Mouse (Mus musculus): Measurements from ENCODE around the gene Kcnip1.

Kcnip1 gene

GRCm38 (mm10) chr11:33627136-33627742 lies 365.7 kb downstream of the Kcnip1 start:
- in situ Hi-C loops (cut with MboI; ENCODE audit: unreplicated experiment in 2 of 2): no loop called here

- in situ Hi-C loops (cut with MboI; ENCODE audit: unreplicated experiment in 2 of 2): loop anchor here in 1 of 2 experiments (5.0 to 25.0 kb wide), 2 partner anchors 437 to 1177 kb away; no protein-coding TSS in a partner anchor
Observed at GRCm38 (mm10) chr11:33614218-33614617, 378.7 kb downstream of the Kcnip1 start.

GRCm38 (mm10) chr11:33607784-33608183 lies 385.2 kb downstream of the Kcnip1 start:
- in situ Hi-C loops (cut with MboI; ENCODE audit: unreplicated experiment in 2 of 2): loop anchor here in 1 of 2 experiments (25.0 kb wide), 1 partner anchor 1170 kb away; no protein-coding TSS in a partner anchor

GRCm38 (mm10) chr11:33603174-33603573 lies 389.8 kb downstream of the Kcnip1 start:
- in situ Hi-C loops (cut with MboI; ENCODE audit: unreplicated experiment in 2 of 2): loop anchor here in 1 of 2 experiments (25.0 kb wide), 1 partner anchor 1166 kb away; no protein-coding TSS in a partner anchor

- in situ Hi-C loops (cut with MboI; ENCODE audit: unreplicated experiment in 2 of 2): no loop called here
Observed at GRCm38 (mm10) chr11:33598986-33599385, 394.0 kb downstream of the Kcnip1 start, which contains the start of gene D130052B06Rik. D130052B06Rik (plus strand) TSS chr11:33599302.

GRCm38 (mm10) chr11:33596655-33597054 lies 396.3 kb downstream of the Kcnip1 start:
- in situ Hi-C loops (cut with MboI; ENCODE audit: unreplicated experiment in 2 of 2): no loop called here

GRCm38 (mm10) chr11:33592826-33593225 lies 400.1 kb downstream of the Kcnip1 start:
- in situ Hi-C loops (cut with MboI; ENCODE audit: unreplicated experiment in 2 of 2): no loop called here

GRCm38 (mm10) chr11:33590771-33591170 lies 402.2 kb downstream of the Kcnip1 start:
- in situ Hi-C loops (cut with MboI; ENCODE audit: unreplicated experiment in 2 of 2): no loop called here

- in situ Hi-C loops (cut with MboI; ENCODE audit: unreplicated experiment in 2 of 2): no loop called here
Observed at GRCm38 (mm10) chr11:33586614-33587013, 406.3 kb downstream of the Kcnip1 start.

GRCm38 (mm10) chr11:33579621-33580020 lies 413.3 kb downstream of the Kcnip1 start:
- in situ Hi-C loops (cut with MboI; ENCODE audit: unreplicated experiment in 2 of 2): no loop called here

All from v-Abl transformed pro-B cells (cell line).